Mouse (Mus musculus): ENCODE results near the gene Rnf130.

Rnf130 gene

DNA sequence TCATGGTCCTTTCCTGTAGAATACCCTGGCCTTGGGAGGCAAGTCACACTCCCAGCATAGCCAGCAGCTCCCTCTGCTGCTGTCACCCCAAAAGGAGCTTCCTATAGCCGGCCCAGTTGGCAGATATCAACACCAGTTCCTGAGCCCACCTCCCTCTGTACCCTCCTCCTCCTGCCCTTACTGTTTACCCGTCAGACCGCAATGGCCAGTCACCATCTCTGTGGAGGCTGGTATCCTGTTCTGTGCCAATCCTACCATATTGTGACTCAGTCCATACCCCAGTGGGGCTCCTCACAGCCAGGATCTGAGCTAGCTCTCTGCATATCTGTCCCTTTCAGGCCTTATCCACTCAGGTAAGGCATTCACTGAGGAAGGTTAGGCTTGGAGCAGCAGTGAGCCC lies 120.4 kb downstream of the Rnf130 start:
- DNase-seq: no peak

DNA sequence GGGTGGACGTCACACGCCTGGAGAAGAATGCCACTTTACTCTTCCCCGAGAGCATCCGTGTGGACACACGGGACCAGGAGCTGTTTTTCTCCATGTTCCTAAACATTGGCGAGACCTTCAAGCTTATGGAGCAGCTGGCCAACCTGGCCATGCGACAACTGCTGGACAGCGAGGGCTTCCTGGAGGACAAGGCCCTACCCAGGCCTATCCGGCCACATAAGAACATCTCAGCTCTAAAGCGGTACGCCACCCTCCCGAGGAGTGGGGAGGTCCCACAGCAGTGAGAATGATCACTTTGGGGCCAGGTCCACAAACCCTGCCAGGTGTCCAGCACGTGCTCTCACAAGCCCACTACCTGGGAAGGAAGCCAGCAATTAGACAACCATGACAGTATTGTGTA lies 121.0 kb downstream of the Rnf130 start:
- no peak for DNase-seq

DNA sequence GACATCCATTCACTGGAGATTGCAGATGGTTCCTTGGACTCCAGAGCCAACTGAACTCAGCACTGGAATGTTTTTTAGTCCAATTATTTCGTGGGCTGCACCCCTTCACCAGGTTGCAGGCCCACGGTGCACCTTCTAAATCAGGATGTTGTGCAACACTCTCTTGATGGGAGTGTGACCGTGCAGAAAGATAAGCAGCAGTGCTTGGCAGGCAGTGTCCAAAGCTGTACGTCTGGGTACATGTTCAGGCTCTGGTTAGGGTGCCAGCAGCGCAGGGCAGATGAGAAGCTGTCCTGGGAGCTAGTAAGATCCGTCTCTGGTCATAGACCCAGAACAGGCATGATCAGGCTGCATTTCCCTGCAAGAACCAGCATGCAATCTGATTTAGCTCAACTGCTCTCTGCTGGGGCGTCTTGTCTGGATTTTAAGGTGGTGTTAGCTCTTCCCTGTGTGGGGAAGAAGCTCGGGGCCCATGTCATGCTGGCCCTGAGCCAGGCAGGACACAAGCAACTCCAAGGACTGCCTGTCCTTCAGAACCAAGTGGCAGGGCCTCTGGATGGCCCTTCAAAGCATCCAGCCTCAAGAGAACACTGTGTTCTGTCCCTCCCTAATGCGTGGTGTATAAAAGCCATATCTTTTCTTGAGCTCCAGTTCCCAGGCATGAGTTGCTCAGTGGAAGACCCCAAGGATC lies 122.3 kb downstream of the Rnf130 start:
- no peak for DNase-seq

DNA sequence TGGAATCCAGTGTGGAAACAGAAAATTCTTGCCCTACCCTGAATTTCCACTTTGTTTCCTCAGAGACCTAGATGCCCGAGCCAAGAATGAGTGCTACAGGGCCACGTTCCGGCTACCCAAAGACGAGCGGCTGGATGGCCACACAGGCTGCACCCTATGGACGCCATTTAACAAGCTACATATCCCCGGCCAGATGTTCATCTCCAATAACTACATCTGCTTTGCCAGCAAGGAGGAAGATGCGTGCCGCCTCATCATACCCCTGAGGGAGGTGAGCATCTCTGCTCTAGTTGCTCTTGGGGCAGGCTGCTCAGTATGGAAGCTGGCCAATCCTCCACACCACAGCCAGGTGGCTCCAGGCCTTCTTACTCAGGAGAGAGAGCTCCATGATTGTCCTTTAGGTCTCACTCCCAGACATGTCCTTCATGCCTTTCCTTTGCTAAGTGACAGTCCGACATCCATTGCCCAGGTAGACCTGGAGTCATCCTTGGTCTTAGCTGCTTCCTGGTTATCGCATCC lies 122.9 kb downstream of the Rnf130 start:
- DNase-seq: peak; percentile 40 to 42

DNA sequence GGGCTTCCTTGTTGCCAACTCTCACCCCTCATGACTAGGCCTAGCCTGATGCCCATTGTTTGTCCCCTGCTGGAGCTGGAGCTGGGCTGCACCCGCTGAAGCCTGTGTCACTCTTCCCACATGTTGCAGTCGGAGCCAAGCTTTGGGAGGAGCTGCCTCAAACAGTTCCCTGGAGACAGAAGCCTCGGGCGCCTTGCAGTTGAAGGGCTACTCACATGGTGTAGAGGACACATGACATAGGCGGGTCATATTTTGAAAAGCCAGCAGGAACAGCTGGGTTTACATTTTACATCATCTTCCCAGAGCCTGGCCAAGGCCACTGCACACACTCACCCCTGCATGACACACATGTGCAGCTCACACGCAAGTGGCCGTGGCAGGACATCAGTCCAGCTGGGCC lies 124.1 kb downstream of the Rnf130 start:
- DNase-seq: no peak

DNA sequence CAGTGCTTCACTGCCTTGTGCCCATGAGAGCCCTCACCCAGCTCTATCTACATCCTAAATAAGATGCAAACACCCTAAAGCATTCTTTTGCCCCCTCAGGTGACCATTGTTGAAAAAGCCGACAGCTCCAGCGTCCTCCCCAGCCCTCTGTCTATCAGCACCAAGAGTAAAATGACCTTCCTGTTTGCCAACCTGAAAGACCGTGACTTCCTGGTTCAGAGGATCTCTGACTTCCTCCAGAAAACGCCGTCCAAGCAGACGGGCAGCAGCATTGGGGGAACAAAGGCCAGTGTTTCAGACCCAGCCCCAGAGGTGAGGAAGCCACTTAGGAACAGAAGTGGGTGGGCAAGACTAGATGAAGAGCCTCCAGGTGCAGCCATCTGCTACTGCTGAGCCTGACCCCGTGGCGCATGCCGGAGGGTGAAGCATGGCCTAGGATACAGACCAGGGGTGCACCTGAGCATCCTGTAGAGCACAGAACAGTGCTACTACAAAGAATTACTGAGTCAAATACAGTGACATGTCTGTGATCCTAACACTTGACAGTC lies 124.5 kb downstream of the Rnf130 start:
- DNase-seq: no peak

DNA sequence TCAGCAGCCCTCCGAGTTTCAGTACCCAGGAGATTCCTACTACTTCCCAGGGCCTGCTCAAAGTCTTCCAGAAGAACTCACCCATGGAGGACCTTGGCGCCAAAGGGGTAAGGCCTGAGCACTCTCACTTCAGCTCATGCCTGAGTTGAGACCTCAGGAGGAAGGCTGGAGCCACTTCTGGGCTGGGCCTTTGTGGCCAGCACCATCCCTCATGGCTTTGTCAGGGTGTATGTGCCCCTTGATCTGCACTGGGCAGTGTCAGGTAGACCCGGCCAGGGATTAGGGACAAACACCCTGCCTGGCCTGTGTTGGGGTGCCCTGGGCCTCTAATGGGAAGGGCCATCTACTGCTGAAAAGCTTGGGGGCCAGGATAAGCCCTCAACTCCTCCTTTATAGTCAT lies 126.2 kb downstream of the Rnf130 start:
- no peak for DNase-seq

DNA sequence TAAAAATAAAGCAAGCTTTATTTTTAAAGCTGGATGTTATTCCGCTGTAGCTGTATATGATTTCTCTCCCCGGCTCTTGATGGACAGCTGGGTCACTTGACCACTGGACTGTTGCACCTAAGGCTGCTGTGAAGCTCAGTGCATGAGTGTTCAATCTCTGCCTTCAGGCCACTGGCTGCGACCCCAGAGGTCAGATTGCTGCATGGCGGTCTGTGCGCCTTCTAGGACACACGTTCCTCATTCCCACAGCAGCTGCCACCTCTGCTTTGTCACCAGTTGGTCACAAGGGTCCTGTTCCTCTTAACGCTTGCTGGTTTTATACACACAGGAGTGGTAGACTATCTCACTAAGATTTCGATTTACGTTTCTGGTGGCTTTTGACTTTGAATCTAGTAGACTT lies 129.0 kb downstream of the Rnf130 start:
- no peak for DNase-seq

Measured in cerebellum, postnatal 14 days (tissue).